Mouse (Mus musculus) bone marrow, adult 2 months (tissue): Measurements from ENCODE around the gene Rhobtb1. TPM values are rescaled to one million over a fixed set of nuclear protein-coding genes. Genes with fewer than 3 reads are reported as not detected.

ENCODE experiments used
- H3K27ac ChIP-seq: fragments of 200-500 bp; 2 replicates; pipeline ENCODE4 v1.5.1; 2012; ENCODE audit warnings: low read depth, mild to moderate bottlenecking, control low read depth, inconsistent platforms, low read length; ENCODE audit not compliant: control insufficient read depth, poor library complexity, insufficient read depth
- H3K4me1 ChIP-seq: fragments of 200-500 bp; 2 replicates; pipeline ENCODE4 v1.6.1; 2011; ENCODE audit warnings: low read length; ENCODE audit not compliant: control insufficient read depth, insufficient read depth
- H3K4me3 ChIP-seq: fragments of 200-500 bp; replicated peaks from 2 replicates; pipeline ENCODE3; 2011; ENCODE audit warnings: mild to moderate bottlenecking, low read depth, low read length, control low read depth; ENCODE audit not compliant: control insufficient read depth
- CTCF ChIP-seq: fragments of 200-500 bp; IDR thresholded peaks from 2 replicates; pipeline ENCODE4 v1.5.1; 2011; ENCODE audit warnings: low read length, control low read depth; ENCODE audit not compliant: control insufficient read depth, insufficient read depth
- POLR2A ChIP-seq: fragments of 200-500 bp; IDR thresholded peaks from 2 replicates; pipeline ENCODE4 v1.6.1; 2011; ENCODE audit warnings: low read depth, mild to moderate bottlenecking, control low read depth, low read length, borderline replicate concordance; ENCODE audit not compliant: control insufficient read depth
- whole genome bisulfite sequencing: fragments of 180-500 bp; shearing (Covaris S2); methylation state at CpG from one replicate; pipeline ENCODE4 v1.1.7; 2018; 5-methylcytosine and 5-hydroxymethylcytosine counted together
- polyA plus RNA-seq: library from polyadenylated mRNA; stranded (reverse); fragments of >200 nt; gene quantifications from 2 replicates; pipeline ENCODE4 v1.2.4, GENCODE M21; 2011; ENCODE audit warnings: low replicate concordance; ENCODE audit not compliant: missing spikeins, insufficient read depth, insufficient read length

The Rhobtb1 gene
- polyA plus RNA-seq, 1 experiment: 2.2 TPM

- WGBS: 91% methylated on average over 10 of the region's 10 CpGs
These were observed 58.8 kb downstream of the Rhobtb1 start for GRCm38 (mm10) chr10:69210006-69210405.

GRCm38 (mm10) chr10:69210659-69211058, 59.4 kb downstream of the Rhobtb1 start:
- WGBS: 48% methylated on average over 5 of the region's 5 CpGs

More at GRCm38 (mm10) chr10:69210006-69210405, 58.8 kb downstream of the Rhobtb1 start:
- no peak for TF ChIP-seq POLR2A
- TF ChIP-seq CTCF: no peak
- H3K4me1 ChIP-seq: peaks cover 4% of the 10 kb centered on the region; the same call in 1 of the 2 replicates
- H3K27ac ChIP-seq: no peak overlapping the region
- no peak overlapping the region for H3K4me3 ChIP-seq

GRCm38 (mm10) chr10:69211560-69211959, 60.3 kb downstream of the Rhobtb1 start:
- no peak overlapping the region for H3K27ac ChIP-seq
- 9% methylated on average over 8 of the region's 8 CpGs for WGBS

More at GRCm38 (mm10) chr10:69210659-69211058, 59.4 kb downstream of the Rhobtb1 start:
- TF ChIP-seq POLR2A (no peak), CTCF (no peak)
- H3K4me3 ChIP-seq: no peak overlapping the region
- H3K27ac ChIP-seq: no peak overlapping the region
- H3K4me1 ChIP-seq: peaks cover 4% of the 10 kb centered on the region; the same call in 1 of the 2 replicates

GRCm38 (mm10) chr10:69211976-69212375, 60.7 kb downstream of the Rhobtb1 start:
- under 1% methylated on average over 14 of the region's 14 CpGs for WGBS
- Histone ChIP-seq H3K27ac (no peak overlapping the region), H3K4me3 (peak overlapping the region; percentile 26), H3K4me1 (peaks cover 4% of the 10 kb centered on the region; the same call in 1 of the 2 replicates)
- TF ChIP-seq CTCF (no peak), POLR2A (no peak)

More at GRCm38 (mm10) chr10:69211560-69211959, 60.3 kb downstream of the Rhobtb1 start:
- Histone ChIP-seq H3K4me1 (peaks cover 4% of the 10 kb centered on the region; the same call in 1 of the 2 replicates), H3K4me3 (no peak overlapping the region)
- no peak for TF ChIP-seq CTCF
- TF ChIP-seq POLR2A: no peak

GRCm38 (mm10) chr10:69212542-69213440, 61.6 kb downstream of the Rhobtb1 start, which contains the start of gene A930033H14Rik:
Gene A930033H14Rik, minus strand, starts transcription at chr10:69213098.
- Histone ChIP-seq H3K4me1 (peaks cover 5% of the 10 kb centered on the region; the same call in 1 of the 2 replicates), H3K27ac (peak within 1 kb of the TSS; percentile 84), H3K4me3 (peak within 1 kb of the TSS; percentile 84)
- WGBS: under 1% methylated on average over 84 of the region's 84 CpGs
- TF ChIP-seq POLR2A (no peak), CTCF (no peak)

- under 1% methylated on average over 21 of the region's 21 CpGs for WGBS
- Histone ChIP-seq H3K4me1 (peaks cover 5% of the 10 kb centered on the region; the same call in 1 of the 2 replicates), H3K27ac (peak overlapping the region; percentile 84)
These were observed 62.2 kb downstream of the Rhobtb1 start for GRCm38 (mm10) chr10:69213451-69213877.

GRCm38 (mm10) chr10:69213986-69214385, 62.8 kb downstream of the Rhobtb1 start:
- TF ChIP-seq POLR2A (no peak), CTCF (no peak)
- H3K4me3 ChIP-seq: no peak overlapping the region
- no peak overlapping the region for H3K27ac ChIP-seq
- peaks cover 5% of the 10 kb centered on the region; the same call in 1 of the 2 replicates for H3K4me1 ChIP-seq
- WGBS: 45% methylated on average over 5 of the region's 5 CpGs

More at GRCm38 (mm10) chr10:69213451-69213877, 62.2 kb downstream of the Rhobtb1 start:
- TF ChIP-seq CTCF: no peak
- no peak for TF ChIP-seq POLR2A
- peak overlapping the region; percentile 84 for H3K4me3 ChIP-seq

- H3K4me1 ChIP-seq: peaks cover 4% of the 10 kb centered on the region; the same call in 1 of the 2 replicates
- 87% methylated on average over 4 of the region's 4 CpGs for WGBS
- H3K27ac ChIP-seq: no peak overlapping the region
- no peak overlapping the region for H3K4me3 ChIP-seq
- TF ChIP-seq CTCF: no peak
- TF ChIP-seq POLR2A: no peak
These were observed 66.0 kb downstream of the Rhobtb1 start for GRCm38 (mm10) chr10:69217127-69217690.
